Mouse (Mus musculus) naive thymus-derived CD4-positive, alpha-beta T cell, adult 2 months (primary cell): ENCODE results near the gene Thada.

ENCODE experiments used
- DNase-seq: peaks from one replicate; pipeline ENCODE4 v3.0.0-alpha.2; 2011; ENCODE audit warnings: low read depth

Thada gene

GRCm38 (mm10) chr17:84465753-84466608 lies at the start of gene Thada:
Thada (minus strand) TSS chr17:84466205.
- DNase-seq = peak; percentile 100

GRCm38 (mm10) chr17:84512516-84513085 lies 46.6 kb upstream of the Thada start:
- no peak for DNase-seq

GRCm38 (mm10) chr17:84511682-84512515 lies 45.9 kb upstream of the Thada start, which contains the start of gene Plekhh2:
Plekhh2 (plus strand) TSS chr17:84511895.
- DNase-seq = no peak

- DNase-seq = no peak
Measured at GRCm38 (mm10) chr17:84510961-84511639, 45.1 kb upstream of the Thada start.

GRCm38 (mm10) chr17:84510355-84510754 lies 44.4 kb upstream of the Thada start:
- no peak for DNase-seq

GRCm38 (mm10) chr17:84509176-84509575 lies 43.2 kb upstream of the Thada start:
- DNase-seq = no peak

- DNase-seq = no peak
Measured at GRCm38 (mm10) chr17:84508736-84509135, 42.7 kb upstream of the Thada start.

- no peak for DNase-seq
Measured at GRCm38 (mm10) chr17:84505922-84506321, 39.9 kb upstream of the Thada start.

GRCm38 (mm10) chr17:84502341-84502740 lies 36.3 kb upstream of the Thada start:
- no peak for DNase-seq

GRCm38 (mm10) chr17:84498639-84499038 lies 32.6 kb upstream of the Thada start:
- no peak for DNase-seq

GRCm38 (mm10) chr17:84497972-84498604 lies 32.1 kb upstream of the Thada start:
- no peak for DNase-seq

- DNase-seq = no peak
Measured at GRCm38 (mm10) chr17:84497559-84497958, 31.6 kb upstream of the Thada start.

GRCm38 (mm10) chr17:84497026-84497425 lies 31.0 kb upstream of the Thada start:
- DNase-seq = no peak

GRCm38 (mm10) chr17:84492255-84492880 lies 26.4 kb upstream of the Thada start:
- no peak for DNase-seq

GRCm38 (mm10) chr17:84487415-84487814 lies 21.4 kb upstream of the Thada start:
- DNase-seq = no peak

- DNase-seq = no peak
Measured at GRCm38 (mm10) chr17:84483673-84484320, 17.8 kb upstream of the Thada start.

GRCm38 (mm10) chr17:84482831-84483230 lies 16.8 kb upstream of the Thada start:
- DNase-seq = no peak

GRCm38 (mm10) chr17:84480464-84481355 lies 14.7 kb upstream of the Thada start:
- peak; percentile 38 for DNase-seq

- no peak for DNase-seq
Measured at GRCm38 (mm10) chr17:84478276-84478675, 12.3 kb upstream of the Thada start.
